8 mouse cellular contexts compared by ENCODE assay signal in the genomic region with DNA sequence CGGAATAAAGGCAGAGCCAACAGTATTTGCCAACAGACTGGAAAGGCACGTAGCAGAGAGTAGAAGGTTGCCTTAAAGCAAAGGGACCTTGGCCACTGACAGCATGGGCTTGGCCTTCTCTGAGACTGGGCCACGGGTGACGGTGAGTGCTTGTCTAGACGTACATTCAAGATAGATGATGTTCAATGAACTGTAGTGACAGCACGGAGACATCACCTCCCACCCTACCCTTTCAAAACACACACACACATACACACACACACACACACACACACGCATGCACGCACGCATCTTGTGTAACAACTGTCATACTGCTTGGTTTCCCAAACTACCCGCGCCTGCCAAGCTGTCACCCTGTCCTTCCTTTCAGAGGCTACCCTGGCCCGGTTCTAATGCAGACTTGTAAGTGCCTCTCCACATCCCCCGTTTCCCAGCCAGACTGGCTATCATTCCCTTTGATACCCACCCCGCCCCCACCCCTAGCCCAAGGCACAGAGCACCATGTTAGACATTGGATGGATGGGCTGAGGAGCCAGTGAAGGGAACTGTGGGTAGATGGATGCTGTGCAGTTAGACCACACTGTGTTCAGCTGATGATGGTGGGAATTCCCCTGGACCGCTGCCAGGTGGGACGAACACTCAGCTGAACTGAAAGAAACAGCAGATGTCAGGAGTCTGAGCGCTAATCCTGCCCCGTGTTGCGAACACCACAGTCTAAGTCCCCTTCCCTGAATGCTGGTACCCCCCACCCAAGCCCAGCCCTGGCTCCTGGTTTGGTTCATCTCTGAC.
DNase-seq lines count a peak whose midpoint lies in the region; ATAC-seq lines count a peak whose summit lies in the region.

No protein-coding gene starts in this region.

- ATAC-seq in heart, embryonic 12.5 days (ENCODE audit: insufficient number of reproducible peaks, low FRiP score): peak; percentile 49
- ATAC-seq in midbrain, embryonic 15.5 days (replicated peaks): peak; percentile 85

- peak overlapping the region; percentile 66 for H3K27ac ChIP-seq in heart, embryonic 12.5 days (ENCODE audit: poor library complexity, severe bottlenecking)
- peak overlapping the region; percentile 58 for H3K27ac ChIP-seq in midbrain, embryonic 15.5 days

- 0 out of 2 replicates have a peak overlapping the region, but pooled peaks have one; percentile 46 for H3K9ac ChIP-seq in heart, embryonic 12.5 days
- no peak overlapping the region for H3K9ac ChIP-seq in midbrain, embryonic 15.5 days

- no peaks in the 10 kb centered on the region for H3K36me3 ChIP-seq in heart, embryonic 12.5 days
- H3K36me3 ChIP-seq in midbrain, embryonic 15.5 days (replicated peaks): no peaks in the 10 kb centered on the region

- no peaks in the 10 kb centered on the region for H3K9me3 ChIP-seq in heart, embryonic 12.5 days (replicated peaks)
- no peaks in the 10 kb centered on the region for H3K9me3 ChIP-seq in midbrain, embryonic 15.5 days

- 64% methylated on average over 19 of the region's 19 CpGs for WGBS in heart, embryonic 12.5 days
- 61% methylated on average over 19 of the region's 19 CpGs for WGBS in midbrain, embryonic 15.5 days

- H3K27me3 ChIP-seq in heart, embryonic 12.5 days (replicated peaks): no peaks in the 10 kb centered on the region
- no peaks in the 10 kb centered on the region for H3K27me3 ChIP-seq in midbrain, embryonic 15.5 days (replicated peaks)

- no peak overlapping the region for H3K4me3 ChIP-seq in heart, embryonic 12.5 days
- H3K4me3 ChIP-seq in midbrain, embryonic 15.5 days: no peak overlapping the region

- peak; percentile 28 for DNase-seq in embryo, embryonic 11 days
- no peak for DNase-seq in embryo, embryonic 9.5 days (ENCODE audit: extremely low spot score)
- peak; percentile 39 to 48 for DNase-seq in spleen, postnatal 36 days (ENCODE audit: low spot score in 2 of 2)
- DNase-seq in spleen, postnatal 4 days (ENCODE audit: low spot score in 2 of 2): no peak
- peak; percentile 76 to 83 for DNase-seq in kidney, postnatal 4 days
- no peak for DNase-seq in urinary bladder, postnatal 10 days (ENCODE audit: low spot score)

- H3K4me1 ChIP-seq in heart, embryonic 12.5 days (replicated peaks): peaks cover 70% of the 10 kb centered on the region
- H3K4me1 ChIP-seq in midbrain, embryonic 15.5 days: peaks cover 21% of the 10 kb centered on the region

- H3K4me2 ChIP-seq in heart, embryonic 12.5 days: peak overlapping the region; percentile 37
- H3K4me2 ChIP-seq in midbrain, embryonic 15.5 days: peak overlapping the region; percentile 22

Comparison
In these comparisons a context has a peak if more than half of its experiments do, and no peak if none do; other contexts are left out.
1. DNase-seq: peak in embryo, embryonic 11 days (single experiment), spleen, postnatal 36 days (2 of 2) and kidney, postnatal 4 days (2 of 2); none in embryo, embryonic 9.5 days (single experiment), spleen, postnatal 4 days (0 of 2) and urinary bladder, postnatal 10 days (single experiment).